Mouse (Mus musculus) MEL (cell line): Measurements from ENCODE around the gene Aifm2.

ENCODE experiments used
- CHD2 ChIP-seq: IDR thresholded peaks from 2 replicates; pipeline ENCODE4 v1.6.1; 2011; ENCODE audit warnings: low read length, improper control_type of control experiment
- CTCF ChIP-seq, 3 experiments: IDR thresholded peaks in 2 of 3; conservative IDR thresholded peaks in 1 of 3; 2 replicates each; pipeline ENCODE4 v1.5.1; 2011 to 2012; ENCODE audit warnings: low read length in 3 of 3, low read depth in 2 of 3, mild to moderate bottlenecking in 2 of 3, improper control_type of control experiment in 1 of 3, inconsistent platforms in 1 of 3, mixed read lengths in 1 of 3, moderate library complexity in 1 of 3; ENCODE audit not compliant: control insufficient read depth in 1 of 3, insufficient read depth in 1 of 3, poor library complexity in 1 of 3, severe bottlenecking in 1 of 3
- EP300 ChIP-seq, 2 experiments: IDR thresholded peaks; 2 replicates each; pipeline ENCODE4 v1.6.1; 2011; ENCODE audit warnings: improper control_type of control experiment in 2 of 2, low read length in 2 of 2, low read depth in 1 of 2, mild to moderate bottlenecking in 1 of 2
- GABPA ChIP-seq: IDR thresholded peaks from 2 replicates; pipeline ENCODE4 v1.6.1; 2012; ENCODE audit warnings: low read depth, mild to moderate bottlenecking, inconsistent platforms, low read length, improper control_type of control experiment, moderate library complexity
- MAX ChIP-seq: IDR thresholded peaks from 2 replicates; pipeline ENCODE4 v1.6.1; 2011; ENCODE audit warnings: low read length, improper control_type of control experiment
- MEF2A ChIP-seq: IDR thresholded peaks from 2 replicates; pipeline ENCODE4 v1.6.1; 2014; ENCODE audit warnings: low read depth, mild to moderate bottlenecking, inconsistent platforms, low read length, improper control_type of control experiment; ENCODE audit not compliant: poor library complexity, insufficient replicate concordance, severe bottlenecking; ENCODE audit errors: extremely low read depth
- POLR2A ChIP-seq, 2 experiments: IDR thresholded peaks; 2 replicates each; pipeline ENCODE4 v1.6.1; 2011 to 2012; ENCODE audit warnings: low read length in 2 of 2, mild to moderate bottlenecking in 2 of 2, control low read depth in 1 of 2, improper control_type of control experiment in 1 of 2, low read depth in 1 of 2, moderate library complexity in 1 of 2; ENCODE audit not compliant: control insufficient read depth in 1 of 2, insufficient read depth in 1 of 2, poor library complexity in 1 of 2
- POLR2AphosphoS5 ChIP-seq: IDR thresholded peaks from 2 replicates; pipeline ENCODE4 v1.6.1; 2012; ENCODE audit warnings: low read depth, borderline replicate concordance, mild to moderate bottlenecking, inconsistent platforms, low read length, moderate library complexity, mixed read lengths
- RAD21 ChIP-seq: IDR thresholded peaks from 2 replicates; pipeline ENCODE4 v1.6.1; 2011; ENCODE audit warnings: mild to moderate bottlenecking, low read depth, low read length, improper control_type of control experiment
- RCOR1 ChIP-seq: IDR thresholded peaks from 2 replicates; pipeline ENCODE4 v1.6.1; 2012; ENCODE audit warnings: low read depth, mild to moderate bottlenecking, inconsistent platforms, low read length, improper control_type of control experiment
- TBP ChIP-seq: IDR thresholded peaks from 2 replicates; pipeline ENCODE4 v1.8.0; 2011; ENCODE audit warnings: low read depth, low read length, improper control_type of control experiment
- USF2 ChIP-seq, 2 experiments: IDR thresholded peaks; 2 replicates each; pipeline ENCODE4 v1.6.1; 2011 to 2012; ENCODE audit warnings: improper control_type of control experiment in 2 of 2, low read length in 2 of 2, borderline replicate concordance in 1 of 2, inconsistent platforms in 1 of 2, low read depth in 1 of 2, mild to moderate bottlenecking in 1 of 2; ENCODE audit not compliant: insufficient read depth in 1 of 2
- ZC3H11A ChIP-seq: IDR thresholded peaks from 2 replicates; pipeline ENCODE4 v1.6.1; 2012; ENCODE audit warnings: low read depth, mild to moderate bottlenecking, inconsistent platforms, low read length, improper control_type of control experiment
- ZKSCAN1 ChIP-seq: IDR thresholded peaks from 2 replicates; pipeline ENCODE4 v1.6.1; 2012; ENCODE audit warnings: low read depth, mild to moderate bottlenecking, inconsistent platforms, low read length, improper control_type of control experiment, moderate library complexity

DNA sequence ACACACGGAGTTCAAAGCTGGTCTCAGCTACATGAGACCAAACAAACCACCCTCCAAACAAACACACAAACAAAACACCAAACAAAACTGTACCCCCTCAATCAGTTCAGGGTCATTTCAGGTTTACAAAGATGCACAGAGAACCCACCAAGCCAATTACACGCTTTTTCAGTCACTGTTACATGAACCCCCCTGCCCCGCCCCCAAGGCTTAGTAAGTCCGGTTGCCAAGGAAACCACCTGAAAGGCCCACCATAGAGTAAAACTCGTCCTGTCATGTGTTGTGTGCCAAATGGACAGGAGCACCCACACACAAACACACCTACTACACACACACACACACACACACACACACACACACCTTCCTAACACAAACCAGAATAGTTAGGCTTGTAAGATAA, 50.5 kb downstream of the Aifm2 start:
- no peak for TF ChIP-seq POLR2AphosphoS5
- no peak for TF ChIP-seq ZKSCAN1
- no peak for TF ChIP-seq MAX
- TF ChIP-seq POLR2A (IDR thresholded peaks at IDR 0.05; ENCODE audit: control insufficient read depth in 1 of 2, insufficient read depth in 1 of 2, low read depth in 1 of 2, low read length in 2 of 2, poor library complexity in 1 of 2), result no peak
- TF ChIP-seq ZC3H11A, result no peak
- TF ChIP-seq MEF2A, result no peak
- no peak for TF ChIP-seq CHD2
- TF ChIP-seq GABPA, result no peak
- TF ChIP-seq USF2 (IDR thresholded peaks at IDR 0.05; ENCODE audit: borderline replicate concordance in 1 of 2, insufficient read depth in 1 of 2, low read depth in 1 of 2, low read length in 2 of 2), result no peak
- no peak for TF ChIP-seq TBP
- no peak for TF ChIP-seq CTCF (IDR thresholded peaks at IDR 0.05 in 2 of 3, conservative IDR thresholded peaks at IDR 0.05 in 1 of 3; ENCODE audit: control insufficient read depth in 1 of 3, insufficient read depth in 1 of 3, low read depth in 2 of 3, low read length in 3 of 3, poor library complexity in 1 of 3, severe bottlenecking in 1 of 3)
- TF ChIP-seq RAD21, result no peak
- no peak for TF ChIP-seq RCOR1
- TF ChIP-seq EP300 (IDR thresholded peaks at IDR 0.05; ENCODE audit: low read depth in 1 of 2, low read length in 2 of 2), result no peak
